Mouse (Mus musculus) liver, embryonic 14.5 days (tissue): Measurements from ENCODE around the gene Gnat1. TPM values are rescaled to one million over a fixed set of nuclear protein-coding genes. Genes with fewer than 3 reads are reported as not detected.

ENCODE experiments used
- ATAC-seq: fragments of 200-750 bp; cut with Nextera tagmentation; 2 replicates; pipeline ENCODE4 v1.8.0; 2017; ENCODE audit warnings: moderate number of reproducible peaks, mild to moderate bottlenecking, moderate library complexity; ENCODE audit not compliant: insufficient read depth
- DNase-seq, 3 experiments: peaks; one replicate each; pipeline ENCODE4 v3.0.0-alpha.2; 2012 to 2013; ENCODE audit warnings: low read depth in 3 of 3, low spot score in 3 of 3
- H3K27ac ChIP-seq: fragments of 300-500 bp; sonication (generic); 2 replicates; pipeline ENCODE4 v1.5.1; 2014; ENCODE audit warnings: moderate library complexity, mild to moderate bottlenecking, control low read depth, inconsistent platforms
- H3K27me3 ChIP-seq: fragments of 300-500 bp; sonication (generic); 2 replicates; pipeline ENCODE4 v1.6.1; 2014; ENCODE audit warnings: mild to moderate bottlenecking, low read length, moderate library complexity; ENCODE audit not compliant: control insufficient read depth, insufficient read depth
- H3K36me3 ChIP-seq: fragments of 300-500 bp; sonication (generic); replicated peaks from 2 replicates; pipeline ENCODE4 v1.6.1; 2014; ENCODE audit warnings: low read depth; ENCODE audit not compliant: control insufficient read depth, insufficient read depth
- H3K4me1 ChIP-seq, 2 experiments: fragments of 200-500 bp in 1 of 2; fragments of 300-500 bp in 1 of 2; sonication (generic) in 1 of 2; replicated peaks; 2 replicates each; pipeline ENCODE4 v1.6.1; 2012 to 2014; ENCODE audit warnings: antibody characterized with exemption in 1 of 2, inconsistent platforms in 1 of 2, low read length in 1 of 2; ENCODE audit not compliant: control insufficient read depth in 2 of 2, insufficient read depth in 2 of 2
- H3K4me2 ChIP-seq: fragments of 300-500 bp; sonication (generic); 2 replicates; pipeline ENCODE4 v1.6.1; 2014; ENCODE audit warnings: low read depth, mild to moderate bottlenecking, control low read depth, moderate library complexity
- H3K4me3 ChIP-seq, 2 experiments: fragments of 200-500 bp in 1 of 2; fragments of 300-500 bp in 1 of 2; sonication (generic) in 1 of 2; 2 replicates each; pipeline ENCODE4 v1.5.1; 2012 to 2014; ENCODE audit warnings: low read depth in 2 of 2, low read length in 2 of 2, mild to moderate bottlenecking in 2 of 2, control low read depth in 1 of 2, inconsistent platforms in 1 of 2, moderate library complexity in 1 of 2; ENCODE audit not compliant: insufficient read depth in 1 of 2
- H3K9ac ChIP-seq: fragments of 300-500 bp; sonication (generic); replicated peaks from 2 replicates; pipeline ENCODE4 v1.6.1; 2014; ENCODE audit warnings: mild to moderate bottlenecking, control low read depth, moderate library complexity
- H3K9me3 ChIP-seq: fragments of 300-500 bp; sonication (generic); 2 replicates; pipeline ENCODE4 v1.6.1; 2016; ENCODE audit warnings: low read length, mixed read lengths; ENCODE audit not compliant: control insufficient read depth
- CTCF ChIP-seq: IDR thresholded peaks from 2 replicates; pipeline ENCODE4 v1.5.1; 2016; ENCODE audit warnings: antibody characterized with exemption, low read depth, control low read depth
- EP300 ChIP-seq: IDR thresholded peaks from 2 replicates; pipeline ENCODE4 v1.6.1; 2016; ENCODE audit warnings: antibody characterized with exemption, low read depth
- WGBS: fragments of 180-500 bp; shearing (Covaris S2); extraction: QIAGEN DNeasy Blood & Tissue Kit; methylation state at CpG from one replicate; pipeline ENCODE4 v1.1.7; 2014; ENCODE audit not compliant: insufficient replicate concordance; 5-methylcytosine and 5-hydroxymethylcytosine counted together
- polyA plus RNA-seq, 2 experiments: library from polyadenylated mRNA; depleted of rRNA in 1 of 2; stranded (reverse) in 1 of 2; unstranded in 1 of 2; fragments of >200 nt; fragmentation: Nextera tagmentation in 1 of 2; extraction: Ambion mirVana in 1 of 2; gene quantifications; 2 replicates each; pipeline versions ENCODE4 v1.2.1 to v1.2.3; 2012 to 2014

Gnat1 gene
- polyA plus RNA-seq, 2 experiments = 0.62 TPM; not detected in 1

GRCm38 (mm10) chr9:107699376-107699980 lies 20.0 kb upstream of the Gnat1 start:
- no peaks in the 10 kb centered on the region for H3K36me3 ChIP-seq
- no peak overlapping the region for H3K9ac ChIP-seq
- H3K27me3 ChIP-seq = no peaks in the 10 kb centered on the region
- WGBS = 35% methylated on average over 9 of the region's 9 CpGs
- H3K4me1 ChIP-seq = peaks cover 0 to 2% of the 10 kb centered on the region in 2 experiments; a peak in 1 of 4 replicates
- ATAC-seq = no peak
- H3K27ac ChIP-seq = no peak overlapping the region
- DNase-seq = no peak
- H3K4me3 ChIP-seq = no peak overlapping the region
- no peak overlapping the region for H3K4me2 ChIP-seq
- TF ChIP-seq CTCF (no peak), EP300 (no peak)
- H3K9me3 ChIP-seq = no peaks in the 10 kb centered on the region

DNA sequence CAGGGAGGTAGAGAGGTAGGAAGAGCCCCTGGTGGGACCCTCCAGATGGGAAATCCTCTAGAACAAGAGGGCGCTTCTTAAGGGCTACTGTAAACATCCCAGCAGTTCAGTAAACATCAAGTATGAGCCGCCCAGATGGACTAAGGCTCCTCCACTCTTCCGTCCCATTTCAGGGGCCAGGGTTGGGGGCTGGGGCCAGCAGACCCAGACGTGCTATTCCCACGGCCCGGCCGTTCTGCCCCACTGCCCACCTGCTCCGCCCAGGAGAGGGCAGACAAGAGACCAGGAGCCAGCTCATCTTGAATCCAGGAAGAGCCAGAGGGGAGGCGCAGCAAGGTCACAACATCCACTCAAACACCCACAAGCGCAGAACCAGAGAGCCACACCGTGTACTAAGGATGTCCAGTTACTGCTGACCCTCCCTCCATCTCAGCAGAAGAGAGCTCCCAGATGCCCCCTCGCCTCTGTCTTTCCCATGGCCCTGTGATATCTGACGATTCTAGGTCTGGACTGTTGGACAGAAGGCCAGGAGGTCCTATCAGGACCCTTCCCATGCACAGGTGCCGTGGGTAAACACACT lies 19.2 kb upstream of the Gnat1 start:
- Histone ChIP-seq H3K36me3 (no peaks in the 10 kb centered on the region), H3K9ac (no peak overlapping the region), H3K4me3 (no peak overlapping the region), H3K4me2 (no peak overlapping the region), H3K27me3 (no peaks in the 10 kb centered on the region), H3K4me1 (peaks cover 0 to 2% of the 10 kb centered on the region in 2 experiments; a peak in 1 of 4 replicates), H3K27ac (no peak overlapping the region), H3K9me3 (no peaks in the 10 kb centered on the region)
- ATAC-seq = no peak
- no peak for TF ChIP-seq CTCF
- no peak for TF ChIP-seq EP300
- DNase-seq = no peak
- 34% methylated on average over 14 of the region's 14 CpGs for WGBS

DNA sequence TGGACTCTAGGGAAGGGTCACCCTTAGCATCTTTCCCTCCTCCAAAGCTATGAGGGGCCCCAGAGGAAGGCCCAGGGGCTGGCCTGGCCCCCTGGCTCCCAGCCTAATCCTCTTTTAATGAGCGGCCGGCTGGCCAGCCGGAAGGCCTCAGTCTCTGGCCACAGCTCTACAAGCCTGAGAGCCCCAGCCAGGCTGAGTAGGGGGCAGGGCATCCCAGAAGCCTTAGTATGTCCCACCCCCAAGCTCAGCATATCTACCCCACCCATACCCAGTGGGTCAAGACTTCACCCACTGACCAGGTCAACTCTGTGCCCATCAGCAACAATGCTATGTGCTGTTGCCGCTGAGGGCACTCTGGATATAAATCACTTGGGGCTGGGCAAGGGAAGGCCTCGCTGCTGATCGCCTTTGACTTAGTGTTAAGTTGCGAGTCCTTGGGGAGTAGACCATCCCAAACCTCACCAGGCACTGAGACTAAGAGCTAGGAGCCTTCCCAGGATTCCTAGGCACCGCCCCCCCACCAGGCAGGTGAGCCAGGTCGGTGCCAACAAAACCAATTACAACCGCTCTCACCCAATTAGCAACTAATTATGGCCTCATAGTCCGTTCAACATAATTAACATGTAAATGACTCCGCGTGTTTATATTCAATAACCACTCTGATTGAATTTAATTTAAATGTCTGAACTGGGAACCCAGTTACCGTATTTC lies 18.5 kb upstream of the Gnat1 start:
- no peak overlapping the region for H3K4me3 ChIP-seq
- H3K9ac ChIP-seq = no peak overlapping the region
- no peaks in the 10 kb centered on the region for H3K27me3 ChIP-seq
- H3K4me1 ChIP-seq = peaks cover 0 to 2% of the 10 kb centered on the region in 2 experiments; a peak in 1 of 4 replicates
- DNase-seq = no peak
- H3K4me2 ChIP-seq = no peak overlapping the region
- H3K36me3 ChIP-seq = no peaks in the 10 kb centered on the region
- H3K27ac ChIP-seq = no peak overlapping the region
- TF ChIP-seq EP300 (no peak), CTCF (no peak)
- no peaks in the 10 kb centered on the region for H3K9me3 ChIP-seq
- ATAC-seq = no peak
- WGBS = 53% methylated on average over 14 of the region's 14 CpGs

DNA sequence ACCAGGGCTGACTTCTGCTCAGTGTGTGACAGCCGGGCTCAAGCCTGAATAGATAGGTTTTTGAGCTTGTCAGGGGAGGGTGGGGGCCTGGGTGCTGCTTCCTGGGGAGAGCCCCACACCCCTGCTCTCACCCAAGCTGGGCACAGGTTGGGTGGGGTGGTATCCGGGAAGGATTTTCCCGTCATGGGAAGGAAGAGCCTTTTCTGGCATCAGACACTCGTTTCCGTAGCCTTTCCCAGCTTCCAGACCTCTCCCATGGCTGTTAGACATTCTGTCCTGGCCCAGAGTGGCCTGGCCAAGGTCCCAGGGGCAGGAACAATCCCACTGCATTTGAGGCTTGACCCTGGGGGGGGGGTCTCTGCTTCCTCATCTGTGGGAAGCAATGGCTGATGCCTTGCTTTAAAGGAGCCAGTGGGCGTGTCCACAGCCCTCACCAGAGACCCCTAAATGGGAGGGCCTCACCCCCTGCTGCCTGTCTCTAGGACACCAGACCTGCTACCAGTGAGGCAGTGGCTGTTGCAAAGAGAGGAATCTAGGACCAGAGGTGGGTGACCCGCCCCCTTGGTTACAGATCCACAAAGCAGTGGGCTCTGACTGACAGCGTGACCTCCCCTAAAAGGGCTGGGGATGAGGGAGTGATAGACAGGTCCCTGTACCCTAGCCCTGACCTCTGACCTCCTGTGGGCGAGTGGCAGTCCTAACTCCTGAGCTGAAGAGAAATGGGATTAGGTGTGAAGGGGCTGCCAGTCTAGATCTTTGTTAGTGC lies 17.5 kb upstream of the Gnat1 start:
- Histone ChIP-seq H3K9ac (no peak overlapping the region), H3K27me3 (no peaks in the 10 kb centered on the region), H3K36me3 (no peaks in the 10 kb centered on the region), H3K4me3 (no peak overlapping the region), H3K9me3 (no peaks in the 10 kb centered on the region), H3K4me1 (peaks cover 0 to 2% of the 10 kb centered on the region in 2 experiments; a peak in 1 of 4 replicates), H3K4me2 (no peak overlapping the region), H3K27ac (no peak overlapping the region)
- no peak for ATAC-seq
- DNase-seq = no peak
- no peak for TF ChIP-seq EP300
- TF ChIP-seq CTCF = no peak
- 49% methylated on average over 9 of the region's 9 CpGs for WGBS

DNA sequence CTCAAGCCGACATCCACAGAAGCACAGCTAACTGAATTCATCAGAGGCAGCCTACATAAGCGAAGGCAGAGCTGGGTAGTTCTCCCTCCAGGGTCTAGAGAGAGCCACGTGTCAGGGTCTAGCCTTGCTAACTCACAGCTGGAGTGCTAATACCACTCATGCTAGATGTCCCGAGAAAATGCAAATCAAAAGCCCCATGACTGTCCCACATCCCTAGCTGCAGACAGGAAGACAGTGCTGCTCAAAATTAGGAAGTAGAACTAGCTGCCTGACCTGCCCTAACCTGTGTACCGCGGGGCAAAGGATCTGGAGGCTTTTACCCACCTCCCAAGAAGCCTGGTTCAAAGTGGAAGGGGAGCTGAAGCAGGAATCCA lies 16.6 kb upstream of the Gnat1 start:
- H3K27me3 ChIP-seq = no peaks in the 10 kb centered on the region
- no peak overlapping the region for H3K27ac ChIP-seq
- DNase-seq (no peak), ATAC-seq (no peak)
- TF ChIP-seq CTCF = no peak
- no peak for TF ChIP-seq EP300
- no peaks in the 10 kb centered on the region for H3K36me3 ChIP-seq
- no peak overlapping the region for H3K4me2 ChIP-seq
- no peaks in the 10 kb centered on the region for H3K9me3 ChIP-seq
- no peak overlapping the region for H3K4me3 ChIP-seq
- WGBS = 23% methylated on average over 6 of the region's 6 CpGs
- H3K9ac ChIP-seq = no peak overlapping the region
- peaks cover 0 to 2% of the 10 kb centered on the region in 2 experiments; a peak in 1 of 4 replicates for H3K4me1 ChIP-seq
